Mouse (Mus musculus) midbrain, embryonic 16.5 days (tissue): Measurements from ENCODE around the gene Map6. TPM values are rescaled to one million over a fixed set of nuclear protein-coding genes. Genes with fewer than 3 reads are reported as not detected.

Source experiments
- ATAC-seq: fragments of 200-750 bp; cut with Nextera tagmentation; 2 replicates; pipeline ENCODE4 v1.8.0; 2017; ENCODE audit warnings: moderate TSS enrichment
- H3K27ac ChIP-seq: fragments of 300-500 bp; sonication (generic); 2 replicates; pipeline ENCODE4 v1.5.1; 2014; ENCODE audit warnings: mild to moderate bottlenecking, low read length, mixed read lengths
- H3K27me3 ChIP-seq: fragments of 300-500 bp; sonication (generic); 2 replicates; pipeline ENCODE4 v1.6.1; 2014; ENCODE audit warnings: low read depth, low read length, mixed read lengths; ENCODE audit not compliant: control insufficient read depth, insufficient read depth
- H3K36me3 ChIP-seq: fragments of 300-500 bp; sonication (generic); 2 replicates; pipeline ENCODE4 v1.6.1; 2014; ENCODE audit warnings: mild to moderate bottlenecking, low read length, moderate library complexity, mixed read lengths; ENCODE audit not compliant: control insufficient read depth, insufficient read depth
- H3K4me1 ChIP-seq: fragments of 300-500 bp; sonication (generic); 2 replicates; pipeline ENCODE4 v1.6.1; 2014; ENCODE audit warnings: mild to moderate bottlenecking, low read length, mixed read lengths; ENCODE audit not compliant: control insufficient read depth, insufficient read depth
- H3K4me2 ChIP-seq: fragments of 300-500 bp; sonication (generic); 2 replicates; pipeline ENCODE4 v1.6.1; 2014; ENCODE audit warnings: mild to moderate bottlenecking, low read length, mixed read lengths
- H3K4me3 ChIP-seq: fragments of 300-500 bp; sonication (generic); 2 replicates; pipeline ENCODE4 v1.5.1; 2014; ENCODE audit warnings: low read depth, mild to moderate bottlenecking, low read length, moderate library complexity, mixed read lengths
- H3K9ac ChIP-seq: fragments of 300-500 bp; sonication (generic); 2 replicates; pipeline ENCODE4 v1.6.1; 2014; ENCODE audit warnings: low read depth, low read length, mixed read lengths
- H3K9me3 ChIP-seq: fragments of 300-500 bp; sonication (generic); replicated peaks from 2 replicates; pipeline ENCODE4 v1.6.1; 2014; ENCODE audit warnings: mild to moderate bottlenecking, low read length, mixed read lengths; ENCODE audit not compliant: control insufficient read depth, poor library complexity, severe bottlenecking
- WGBS: fragments of 180-500 bp; shearing (Covaris S2); extraction: QIAGEN DNeasy Blood & Tissue Kit; methylation state at CpG from one replicate; pipeline ENCODE4 v1.1.7; 2014; 5-methylcytosine and 5-hydroxymethylcytosine counted together
- polyA plus RNA-seq: library from polyadenylated mRNA; unstranded; fragments of >200 nt; fragmentation: Nextera tagmentation; extraction: Ambion mirVana; gene quantifications from 2 replicates; pipeline ENCODE4 v1.2.1, GENCODE M21; 2015

Map6 gene
- polyA plus RNA-seq, 1 experiment from 2014 or later, result 140 TPM

GRCm38 (mm10) chr7:99271630-99272029 lies 4.4 kb downstream of the Map6 start:
- no peak for ATAC-seq
- H3K9me3 ChIP-seq, result no peaks in the 10 kb centered on the region
- H3K4me2 ChIP-seq, result peak overlapping the region; percentile 71
- H3K27ac ChIP-seq, result peak overlapping the region; percentile 28
- peak overlapping the region; percentile 92 for H3K4me3 ChIP-seq
- H3K36me3 ChIP-seq, result no peaks in the 10 kb centered on the region
- H3K4me1 ChIP-seq, result peaks cover 47% of the 10 kb centered on the region
- no peaks in the 10 kb centered on the region for H3K27me3 ChIP-seq
- 39% methylated on average over 9 of the region's 9 CpGs for WGBS
- peak overlapping the region; percentile 88 for H3K9ac ChIP-seq

GRCm38 (mm10) chr7:99275131-99275530 lies 7.9 kb downstream of the Map6 start:
- no peak for ATAC-seq
- peaks cover 49% of the 10 kb centered on the region for H3K4me1 ChIP-seq
- WGBS, result 46% methylated on average over 6 of the region's 6 CpGs
- H3K27me3 ChIP-seq, result no peaks in the 10 kb centered on the region
- no peak overlapping the region for H3K27ac ChIP-seq
- no peaks in the 10 kb centered on the region for H3K36me3 ChIP-seq
- peak overlapping the region; percentile 38 for H3K4me2 ChIP-seq
- H3K9ac ChIP-seq, result no peak overlapping the region
- no peaks in the 10 kb centered on the region for H3K9me3 ChIP-seq
- H3K4me3 ChIP-seq, result no peak overlapping the region

GRCm38 (mm10) chr7:99276679-99277078 lies 9.4 kb downstream of the Map6 start:
- WGBS, result 89% methylated on average over 1 of the region's 1 CpGs
- Histone ChIP-seq H3K4me3 (no peak overlapping the region), H3K36me3 (no peaks in the 10 kb centered on the region), H3K27ac (no peak overlapping the region), H3K9me3 (no peaks in the 10 kb centered on the region), H3K4me1 (peaks cover 44% of the 10 kb centered on the region), H3K27me3 (no peaks in the 10 kb centered on the region), H3K9ac (no peak overlapping the region), H3K4me2 (no peak overlapping the region)
- ATAC-seq, result no peak

DNA sequence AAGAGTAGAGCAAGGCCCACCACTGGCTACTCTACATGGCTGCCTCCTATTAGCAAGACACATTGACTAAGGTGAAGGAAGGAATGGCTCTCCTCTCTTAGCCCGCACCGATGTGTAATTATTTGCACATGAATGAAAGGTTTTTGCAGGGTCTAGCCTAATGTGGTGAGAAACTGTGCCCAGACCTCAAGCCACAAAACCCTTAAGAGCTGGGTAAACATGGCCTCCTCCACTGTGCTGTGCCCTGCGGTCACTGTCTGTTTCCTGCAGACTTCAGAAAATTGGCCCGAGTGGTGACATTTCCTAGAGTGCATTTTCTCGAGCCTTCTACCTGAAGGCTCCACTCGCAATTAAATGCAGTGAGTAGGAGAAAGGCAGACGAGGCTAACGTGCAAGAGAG lies 11.1 kb downstream of the Map6 start:
- no peak overlapping the region for H3K9ac ChIP-seq
- peaks cover 32% of the 10 kb centered on the region for H3K4me1 ChIP-seq
- H3K9me3 ChIP-seq, result no peaks in the 10 kb centered on the region
- no peak overlapping the region for H3K4me2 ChIP-seq
- no peak overlapping the region for H3K27ac ChIP-seq
- no peak overlapping the region for H3K4me3 ChIP-seq
- ATAC-seq, result 0 out of 2 replicates have a peak, but pooled peaks have one; percentile 16
- 84% methylated on average over 8 of the region's 8 CpGs for WGBS
- H3K36me3 ChIP-seq, result no peaks in the 10 kb centered on the region
- H3K27me3 ChIP-seq, result no peaks in the 10 kb centered on the region

- Histone ChIP-seq H3K27ac (no peak overlapping the region), H3K9ac (no peak overlapping the region), H3K9me3 (no peaks in the 10 kb centered on the region), H3K4me2 (no peak overlapping the region), H3K4me3 (no peak overlapping the region), H3K36me3 (no peaks in the 10 kb centered on the region), H3K4me1 (peaks cover 22% of the 10 kb centered on the region), H3K27me3 (no peaks in the 10 kb centered on the region)
- 22% methylated on average over 8 of the region's 8 CpGs for WGBS
- no peak for ATAC-seq
Measured at GRCm38 (mm10) chr7:99279586-99279985, 12.3 kb downstream of the Map6 start.

DNA sequence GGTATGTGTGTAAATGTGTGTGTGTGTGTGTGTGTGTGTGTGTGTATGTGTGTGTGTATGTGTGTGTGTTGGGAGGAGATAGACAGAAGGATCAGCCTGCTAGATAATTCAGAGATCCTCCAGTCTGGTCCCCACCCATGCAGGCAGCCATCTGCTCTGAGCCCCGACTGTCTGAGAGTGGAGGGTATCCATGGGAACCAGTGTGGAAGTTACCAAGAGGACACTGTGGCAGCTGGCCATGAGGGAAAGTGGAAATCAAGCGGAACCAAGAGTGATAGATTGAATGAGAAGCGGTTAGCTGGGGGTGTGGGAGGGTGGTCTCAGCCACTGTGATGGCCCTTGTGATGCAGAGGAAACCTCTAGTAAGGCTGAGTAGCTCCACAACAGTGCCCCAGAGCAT lies 20.0 kb downstream of the Map6 start:
- ATAC-seq, result peak; percentile 85
- Histone ChIP-seq H3K27me3 (no peaks in the 10 kb centered on the region), H3K9me3 (no peaks in the 10 kb centered on the region), H3K4me2 (no peak overlapping the region), H3K27ac (no peak overlapping the region), H3K4me1 (peaks cover 7% of the 10 kb centered on the region), H3K9ac (no peak overlapping the region), H3K4me3 (no peak overlapping the region), H3K36me3 (no peaks in the 10 kb centered on the region)
- 8% methylated on average over 3 of the region's 3 CpGs for whole genome bisulfite sequencing

GRCm38 (mm10) chr7:99290008-99290407 lies 22.8 kb downstream of the Map6 start:
- 61% methylated on average over 8 of the region's 8 CpGs for WGBS
- Histone ChIP-seq H3K27me3 (no peaks in the 10 kb centered on the region), H3K4me2 (no peak overlapping the region), H3K36me3 (peaks cover 12% of the 10 kb centered on the region), H3K4me1 (peaks cover 8% of the 10 kb centered on the region), H3K4me3 (no peak overlapping the region), H3K27ac (no peak overlapping the region), H3K9me3 (no peaks in the 10 kb centered on the region), H3K9ac (no peak overlapping the region)
- no peak for ATAC-seq

DNA sequence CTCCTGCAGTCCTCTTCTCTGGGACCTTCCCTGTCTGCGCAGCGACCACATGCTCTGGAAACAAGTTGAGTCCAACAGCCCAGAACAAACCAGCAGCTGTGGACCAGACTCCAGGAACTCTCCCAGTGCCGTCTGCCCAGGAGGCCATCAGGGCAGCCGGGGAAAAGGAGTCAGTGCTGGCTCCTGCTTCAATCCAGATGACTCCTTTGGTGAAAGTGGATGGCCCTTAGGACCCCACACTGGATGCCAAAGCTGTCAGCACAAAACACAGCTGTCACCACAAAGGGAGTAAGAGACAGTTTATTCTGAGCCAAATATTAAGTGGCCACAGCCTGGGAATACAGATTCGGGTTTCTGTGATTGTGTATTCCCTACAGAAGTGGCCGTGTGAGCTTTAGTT lies 23.7 kb downstream of the Map6 start:
- H3K4me3 ChIP-seq, result no peak overlapping the region
- no peak for ATAC-seq
- no peak overlapping the region for H3K9ac ChIP-seq
- no peak overlapping the region for H3K4me2 ChIP-seq
- H3K36me3 ChIP-seq, result peaks cover 12% of the 10 kb centered on the region
- no peaks in the 10 kb centered on the region for H3K27me3 ChIP-seq
- peaks cover 12% of the 10 kb centered on the region for H3K4me1 ChIP-seq
- 61% methylated on average over 6 of the region's 6 CpGs for WGBS
- no peak overlapping the region for H3K27ac ChIP-seq
- H3K9me3 ChIP-seq, result no peaks in the 10 kb centered on the region

DNA sequence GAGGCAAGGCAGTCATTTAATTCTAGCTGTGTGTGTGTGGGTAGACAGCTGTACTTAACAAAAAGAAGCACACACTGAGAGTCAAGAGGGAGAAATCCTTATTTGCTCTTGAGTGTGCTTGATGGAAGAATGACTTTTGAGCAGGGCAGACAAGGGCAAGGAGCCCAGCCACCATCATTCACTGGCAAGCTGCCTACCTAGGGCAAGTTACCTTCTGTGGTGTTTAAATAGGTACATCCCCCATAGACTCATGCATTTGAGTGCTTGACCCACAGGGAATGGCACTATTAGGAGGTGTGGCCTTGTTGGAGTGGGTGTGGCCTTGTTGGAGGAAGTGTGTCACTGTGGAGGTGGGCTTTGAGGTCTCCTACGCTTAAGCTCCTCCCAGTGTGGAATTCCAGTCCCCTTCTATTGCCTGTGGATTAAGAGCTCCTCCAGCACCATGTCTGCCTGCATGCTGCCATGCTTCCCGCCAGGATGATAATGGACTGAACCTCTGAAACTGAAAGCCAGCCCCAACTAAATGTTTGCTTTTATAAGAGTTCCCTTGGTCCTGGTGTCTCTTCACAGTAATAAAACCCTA lies 27.0 kb downstream of the Map6 start:
- Histone ChIP-seq H3K4me1 (peaks cover 10% of the 10 kb centered on the region; the same call in 1 of the 2 replicates), H3K4me3 (no peak overlapping the region), H3K27ac (no peak overlapping the region), H3K36me3 (peaks cover 12% of the 10 kb centered on the region), H3K9ac (no peak overlapping the region), H3K4me2 (no peak overlapping the region), H3K9me3 (no peaks in the 10 kb centered on the region), H3K27me3 (no peaks in the 10 kb centered on the region)
- WGBS, result 83% methylated on average over 2 of the region's 2 CpGs
- ATAC-seq, result no peak
